Mouse (Mus musculus): ENCODE data around the gene Bak1.
A peak's percentile ranks its signal among the peaks of the same experiment; 100 is the strongest.

The Bak1 gene

GRCm38 (mm10) chr17:27028909-27029308 lies at the start of gene Bak1:
Gene Bak1 (minus strand): TSS chr17:27029009.
- no peak for DNase-seq (ENCODE audit: low read depth)

- no peak for DNase-seq (ENCODE audit: low read depth)
Observed at GRCm38 (mm10) chr17:27078499-27078898, 49.7 kb upstream of the Bak1 start.

- peak; percentile 53 for DNase-seq (ENCODE audit: low read depth)
Observed at GRCm38 (mm10) chr17:27077920-27078319, 49.1 kb upstream of the Bak1 start.

GRCm38 (mm10) chr17:27077133-27077532 lies 48.3 kb upstream of the Bak1 start:
- no peak for DNase-seq (ENCODE audit: low read depth)

DNA sequence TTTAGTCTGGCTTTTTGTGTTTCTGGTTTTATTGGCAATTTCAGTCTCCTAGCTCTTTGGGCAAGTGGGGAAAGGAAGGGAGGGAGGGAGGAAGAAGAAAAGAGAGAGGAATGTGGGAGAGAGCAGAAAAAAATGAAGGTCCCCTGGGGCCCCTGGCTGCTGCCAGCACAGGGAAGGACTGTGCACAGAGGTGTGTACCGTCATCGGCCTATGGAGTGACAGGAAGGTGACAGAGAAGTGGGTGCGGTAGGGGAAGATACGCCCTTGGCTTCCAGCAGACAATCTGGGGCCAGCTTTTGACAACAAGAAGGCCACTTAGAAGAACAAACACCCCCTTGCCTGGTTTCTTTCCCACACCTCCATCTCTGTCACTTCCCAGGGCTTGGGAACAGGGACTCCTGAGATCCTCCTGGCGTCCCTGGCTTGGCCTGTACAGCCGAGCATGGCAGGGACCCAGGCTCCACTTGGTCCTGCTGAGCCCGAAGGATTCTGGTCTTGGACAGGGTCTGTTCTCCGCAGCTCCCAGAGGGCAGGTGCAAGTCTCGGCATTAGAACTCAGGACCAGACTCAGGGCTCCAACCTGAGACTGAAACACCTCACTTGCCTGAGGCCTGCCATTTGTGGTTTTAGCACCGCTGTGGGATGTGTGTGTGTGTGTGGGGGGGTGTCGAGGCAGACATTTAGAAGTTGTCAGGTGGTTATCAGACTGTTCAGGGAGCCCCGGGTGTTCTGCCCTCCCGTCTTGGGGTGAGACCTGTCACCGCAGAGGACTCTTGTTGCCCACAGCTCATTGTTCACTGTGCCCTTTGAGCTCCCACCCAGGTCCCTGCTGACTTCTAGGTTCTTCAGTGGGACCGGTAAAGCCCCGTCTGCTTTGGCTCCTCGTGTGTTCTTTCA lies 46.3 kb upstream of the Bak1 start:
- peak; percentile 43 for DNase-seq (ENCODE audit: low read depth)

GRCm38 (mm10) chr17:27074236-27074635 lies 45.4 kb upstream of the Bak1 start:
- no peak for DNase-seq (ENCODE audit: low read depth)

- DNase-seq (ENCODE audit: low read depth), result no peak
Observed at GRCm38 (mm10) chr17:27073778-27074177, 45.0 kb upstream of the Bak1 start.

DNA sequence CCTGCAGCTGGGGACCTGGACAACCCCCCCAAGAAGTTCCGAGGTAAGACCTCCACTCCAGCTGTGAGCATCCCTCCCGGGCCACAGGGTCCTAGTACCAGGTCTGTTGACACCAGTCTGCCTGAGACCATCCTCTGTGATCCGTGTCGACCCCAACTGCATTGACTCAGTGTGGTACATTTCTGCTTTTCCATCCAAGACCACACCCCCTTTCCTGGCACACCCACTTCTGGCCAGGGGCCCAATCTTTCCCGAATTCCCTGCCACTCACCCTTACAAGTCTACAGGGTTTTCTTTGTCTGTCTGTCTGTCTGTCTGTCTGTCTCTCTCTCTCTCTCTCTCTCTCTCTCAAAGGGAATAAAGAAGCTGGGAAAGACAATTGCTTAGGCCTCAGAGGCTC lies 44.3 kb upstream of the Bak1 start:
- no peak for DNase-seq (ENCODE audit: low read depth)

DNA sequence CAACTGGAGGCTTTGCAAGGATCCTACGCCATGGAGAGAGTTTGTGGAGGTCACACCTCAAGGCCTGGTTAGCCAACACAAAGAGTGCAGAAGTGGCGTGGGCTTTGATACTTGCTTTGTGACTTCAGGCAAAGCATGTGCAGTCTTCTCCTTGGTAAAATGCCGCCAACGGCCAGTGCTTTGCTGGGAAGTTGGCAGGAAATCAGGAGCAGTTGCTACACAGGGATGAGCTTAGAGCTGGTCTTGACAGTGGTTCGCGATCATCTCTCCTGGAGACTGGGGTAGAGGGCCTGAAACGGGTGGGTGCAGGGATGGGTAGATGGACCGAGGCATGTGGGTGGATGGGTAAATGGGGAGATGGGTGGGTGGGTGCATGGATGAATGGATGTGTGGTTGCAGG lies 43.6 kb upstream of the Bak1 start:
- no peak for DNase-seq (ENCODE audit: low read depth)

GRCm38 (mm10) chr17:27071630-27072029 lies 42.8 kb upstream of the Bak1 start:
- peak; percentile 57 for DNase-seq (ENCODE audit: low read depth)

DNA sequence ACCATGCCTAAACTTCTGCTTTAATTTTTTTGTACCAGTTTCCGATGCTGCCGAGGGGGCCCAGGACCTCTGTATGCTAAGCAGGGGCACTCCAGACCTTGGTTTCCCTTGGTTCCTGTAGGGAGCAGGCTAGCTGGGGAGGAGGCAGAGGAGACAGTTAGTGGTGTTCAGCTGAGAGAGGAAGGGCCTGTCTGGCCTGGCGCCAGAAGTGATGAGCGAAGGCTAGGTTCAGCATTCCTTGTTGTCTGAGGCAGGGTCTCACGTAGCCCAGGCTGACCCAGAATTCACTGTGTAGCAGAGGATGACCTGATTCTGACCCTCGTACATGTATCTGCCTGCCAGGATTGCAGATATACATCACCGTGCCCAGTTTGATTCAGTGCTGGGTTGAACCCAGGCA lies 42.1 kb upstream of the Bak1 start:
- DNase-seq (ENCODE audit: low read depth), result no peak

DNA sequence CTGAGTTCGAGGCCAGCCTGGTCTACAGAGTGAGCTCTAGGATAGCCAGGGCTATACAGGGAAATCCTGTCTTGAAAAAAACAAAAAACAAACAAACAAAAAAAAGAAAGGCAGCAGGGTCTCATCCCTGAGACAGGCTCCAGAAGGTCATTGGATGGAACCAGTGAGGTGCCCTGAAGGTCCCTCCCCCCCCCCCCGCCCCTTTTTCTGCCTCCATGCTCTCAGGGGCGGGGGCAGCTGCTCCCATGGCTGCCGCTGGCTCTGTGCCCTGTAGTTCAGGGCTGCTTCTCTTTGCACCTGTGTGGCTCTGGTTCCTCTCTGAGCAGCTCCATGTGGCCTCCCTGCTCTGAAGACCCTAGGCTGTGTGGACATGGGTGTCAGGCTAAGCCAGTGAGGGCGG lies 40.3 kb upstream of the Bak1 start:
- DNase-seq (ENCODE audit: low read depth), result no peak

DNA sequence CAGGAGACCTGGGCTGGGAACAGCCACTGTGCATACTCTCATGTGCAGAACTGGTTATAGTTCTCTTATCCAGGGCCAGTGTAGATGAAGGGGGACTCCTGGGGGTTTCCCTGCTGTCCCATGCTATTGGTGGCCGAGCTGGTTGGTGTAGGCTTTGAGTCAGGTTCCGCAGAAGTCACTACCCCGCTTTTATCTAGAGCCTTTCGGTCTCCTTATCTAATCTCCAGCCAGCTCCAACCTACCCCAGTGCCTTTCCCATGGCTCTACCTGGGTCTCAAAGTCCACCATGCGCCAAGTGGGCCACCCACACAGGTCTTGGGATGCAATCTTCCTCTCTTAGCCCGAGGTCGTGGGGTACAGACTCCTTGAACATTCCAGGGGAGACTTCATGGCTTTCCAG lies 37.3 kb upstream of the Bak1 start:
- DNase-seq (ENCODE audit: low read depth), result no peak

DNA sequence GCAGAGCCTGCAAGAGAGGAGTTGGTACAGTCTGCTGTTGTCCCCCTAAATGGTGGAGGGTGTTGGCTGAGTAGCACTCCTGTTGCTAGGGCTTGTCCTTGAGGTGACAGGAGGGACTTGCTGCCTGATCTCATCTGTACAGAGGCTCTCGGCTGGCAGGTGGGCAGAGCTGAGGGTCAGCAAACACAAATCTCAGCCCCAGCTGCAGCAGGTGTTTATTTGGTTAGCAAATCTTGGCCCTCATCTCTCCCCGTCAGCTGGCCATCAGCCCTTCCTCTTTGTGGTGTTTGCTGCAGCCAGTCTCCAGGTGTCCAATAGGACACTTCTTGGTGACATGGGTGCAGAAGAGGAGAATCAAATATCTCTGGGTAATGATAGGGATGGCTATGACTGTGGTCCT lies 35.4 kb upstream of the Bak1 start:
- no peak for DNase-seq (ENCODE audit: low read depth)

GRCm38 (mm10) chr17:27063717-27064116 lies 34.9 kb upstream of the Bak1 start:
- no peak for DNase-seq (ENCODE audit: low read depth)

DNA sequence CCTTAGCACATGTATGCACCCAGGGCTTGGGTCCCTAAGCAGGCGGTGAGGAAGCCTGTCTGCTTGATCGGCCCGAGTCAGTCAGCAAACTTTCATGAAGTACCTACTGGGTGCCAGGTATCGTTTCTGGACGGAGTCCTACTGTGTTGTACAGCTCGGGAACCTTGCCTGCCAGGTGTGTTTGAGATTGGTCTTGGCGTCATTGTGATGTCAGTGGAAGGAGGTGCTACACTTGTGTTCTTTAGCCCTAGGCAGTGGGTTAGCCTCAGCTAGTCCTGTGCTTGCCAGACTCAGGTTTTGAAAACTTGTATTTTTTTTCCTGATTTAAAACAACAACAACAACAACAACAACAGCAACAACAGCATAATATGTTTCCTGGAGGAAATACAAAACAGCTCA lies 33.9 kb upstream of the Bak1 start:
- DNase-seq (ENCODE audit: low read depth), result no peak

DNA sequence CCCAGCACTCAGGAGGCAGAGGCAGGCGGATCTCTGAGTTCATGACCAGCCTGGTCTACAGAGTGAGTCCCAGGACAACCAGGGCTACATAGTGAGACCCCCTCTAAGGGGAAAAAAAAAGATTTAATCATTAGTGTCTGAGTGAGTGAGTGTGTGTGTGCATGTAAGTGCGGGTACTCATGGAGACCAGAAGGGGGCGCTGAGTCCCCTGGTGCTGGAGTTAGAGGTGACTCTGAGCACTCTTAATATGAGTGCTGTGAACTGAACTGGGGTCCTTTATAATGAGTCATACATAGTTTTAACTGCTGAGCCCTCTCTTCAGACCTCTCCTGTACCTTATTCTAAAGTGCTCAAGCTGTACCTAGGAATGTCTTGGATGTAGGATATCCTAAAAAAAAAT lies 32.9 kb upstream of the Bak1 start:
- DNase-seq (ENCODE audit: low read depth), result no peak

DNA sequence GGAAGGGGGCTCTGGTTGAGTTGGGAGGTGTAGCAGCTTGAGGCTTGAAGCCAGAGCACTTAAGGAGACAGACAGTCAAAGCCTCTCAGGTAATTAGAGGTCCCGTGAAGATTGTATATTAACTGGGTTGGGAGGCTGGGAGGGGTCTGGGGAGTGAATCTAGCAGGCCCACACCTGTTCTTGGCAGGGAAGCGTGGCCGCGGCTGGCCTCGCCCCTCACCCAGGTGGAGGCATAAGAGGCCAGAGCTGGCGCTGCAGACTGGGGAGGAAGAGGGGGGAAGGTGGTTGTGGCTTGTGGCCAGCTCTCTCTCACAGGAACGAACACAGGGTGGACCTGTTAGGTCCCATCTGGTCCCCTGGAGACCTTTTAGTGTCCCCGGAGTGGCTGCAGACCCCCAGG lies 31.9 kb upstream of the Bak1 start:
- DNase-seq (ENCODE audit: low read depth), result no peak

GRCm38 (mm10) chr17:27057517-27058055 lies 28.8 kb upstream of the Bak1 start:
- DNase-seq (ENCODE audit: low read depth), result no peak

- DNase-seq (ENCODE audit: low read depth), result peak; percentile 86
Observed at GRCm38 (mm10) chr17:27056812-27057516, 28.2 kb upstream of the Bak1 start, which contains the start of gene Itpr3. Gene Itpr3 (plus strand): TSS chr17:27057304.

GRCm38 (mm10) chr17:27056170-27056569 lies 27.4 kb upstream of the Bak1 start:
- DNase-seq (ENCODE audit: low read depth), result peak; percentile 93

GRCm38 (mm10) chr17:27051514-27051913 lies 22.7 kb upstream of the Bak1 start:
- peak; percentile 61 for DNase-seq (ENCODE audit: low read depth)

DNA sequence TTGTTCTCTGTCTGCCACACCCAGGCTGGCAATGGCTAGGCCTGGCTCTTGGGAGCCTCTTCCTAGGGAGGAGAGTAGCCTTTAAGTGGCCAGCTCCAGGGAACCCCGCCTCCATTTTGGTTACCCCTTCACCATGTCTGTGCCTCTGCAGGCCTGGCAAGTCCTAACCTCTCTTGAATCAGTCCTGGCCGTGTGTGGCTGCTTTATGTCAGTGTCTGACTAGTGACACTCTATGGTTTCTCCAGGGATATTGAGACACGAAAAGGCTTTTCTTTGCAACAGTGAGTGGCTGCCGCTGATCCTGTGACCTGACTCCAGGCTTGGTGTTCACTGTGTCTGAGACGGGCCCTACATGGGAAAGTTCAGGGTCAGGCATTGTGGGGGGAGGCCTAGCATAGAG lies 22.0 kb upstream of the Bak1 start:
- DNase-seq (ENCODE audit: low read depth), result no peak

All from naive thymus-derived CD4-positive, alpha-beta T cell, adult 2 months (primary cell).